In genomic region chr9:71408946-71409345, GRCm38 (mm10) we compare ENCODE assay signal across 16 mouse cellular contexts.
"Had no signal": no experiment of that assay in that cellular context is flagged by ENCODE, and none has a peak within 500 bp of the region (broad histone marks: within the 10 kb centered on the region; RNA-seq: fewer than 3 reads in every experiment).

No protein-coding gene starts in this region.

- H3K4me1 ChIP-seq: liver, embryonic 13.5 days; lung, embryonic 15.5 days; midbrain, embryonic 15.5 days had no signal

- ATAC-seq: liver, postnatal 0 days; midbrain, embryonic 15.5 days had no signal

- H3K27me3 ChIP-seq: liver, embryonic 13.5 days; lung, embryonic 15.5 days; midbrain, embryonic 15.5 days had no signal

- DNase-seq: kidney, adult 9 months; kidney, postnatal 36 days; layer of hippocampus, adult 9-11 months; layer of hippocampus, postnatal 36 days; liver; liver, embryonic 13.5 days; liver, postnatal 0 days; lung, postnatal 14 days; spleen, adult 18-20 months; thymus, adult 2 months; thymus, postnatal 25 days had no signal

- H3K9me3 ChIP-seq: lung, embryonic 15.5 days; midbrain, embryonic 15.5 days had no signal

- H3K4me2 ChIP-seq: limb, embryonic 12.5 days; liver, embryonic 13.5 days; lung, embryonic 15.5 days; midbrain, embryonic 15.5 days had no signal

- H3K9ac ChIP-seq: limb, embryonic 12.5 days; liver, embryonic 13.5 days; liver, postnatal 0 days; lung, embryonic 15.5 days; midbrain, embryonic 15.5 days had no signal

- H3K27ac ChIP-seq: kidney, postnatal 0 days; limb, embryonic 12.5 days; liver, embryonic 13.5 days; lung, embryonic 15.5 days; macrophage; midbrain, embryonic 15.5 days had no signal

- H3K36me3 ChIP-seq: limb, embryonic 12.5 days; liver, embryonic 13.5 days; lung, embryonic 15.5 days; midbrain, embryonic 15.5 days had no signal

- H3K4me3 ChIP-seq: limb, embryonic 12.5 days; liver, embryonic 13.5 days; lung, embryonic 15.5 days; midbrain, embryonic 15.5 days had no signal
